Mouse (Mus musculus) kidney, adult 2 months (tissue): ENCODE measurements around the gene Gpr50. TPM values are rescaled to one million over a fixed set of nuclear protein-coding genes. Genes with fewer than 3 reads are reported as not detected.

Experiments
- DNase-seq: peaks from one replicate; pipeline ENCODE4 v3.0.0; 2021
- H3K27ac ChIP-seq: fragments of 200-500 bp; 2 replicates; pipeline ENCODE4 v1.5.1; 2012; ENCODE audit warnings: low read depth, low read length, control low read depth, inconsistent platforms; ENCODE audit not compliant: insufficient read depth
- H3K27me3 ChIP-seq: fragments of 200-500 bp; replicated peaks from 2 replicates; pipeline ENCODE4 v1.6.1; 2012; ENCODE audit warnings: mild to moderate bottlenecking, moderate library complexity, low read length, inconsistent platforms; ENCODE audit not compliant: control insufficient read depth, insufficient read depth
- H3K36me3 ChIP-seq: fragments of 200-500 bp; 2 replicates; pipeline ENCODE4 v1.6.1; 2012; ENCODE audit warnings: mild to moderate bottlenecking, moderate library complexity, low read length, inconsistent platforms; ENCODE audit not compliant: control insufficient read depth, insufficient read depth
- H3K4me1 ChIP-seq: fragments of 200-500 bp; 2 replicates; pipeline ENCODE4 v1.6.1; 2011; ENCODE audit warnings: low read length; ENCODE audit not compliant: control insufficient read depth, insufficient read depth
- H3K4me3 ChIP-seq: fragments of 200-500 bp; 2 replicates; pipeline ENCODE4 v1.5.1; 2011; ENCODE audit warnings: mild to moderate bottlenecking, low read depth, low read length, control low read depth; ENCODE audit not compliant: insufficient read depth
- CTCF ChIP-seq: fragments of 200-500 bp; conservative IDR thresholded peaks from 2 replicates; pipeline ENCODE4 v1.5.1; 2011; ENCODE audit warnings: low read depth, mild to moderate bottlenecking, control low read depth, low read length, moderate library complexity, mixed read lengths; ENCODE audit not compliant: insufficient read depth, insufficient read length
- POLR2A ChIP-seq: fragments of 200-500 bp; IDR thresholded peaks from one replicate; pipeline ENCODE4 v1.6.1; 2011; ENCODE audit warnings: low read depth, low read length, control low read depth
- WGBS: fragments of 180-500 bp; shearing (Covaris S2); methylation state at CpG from one replicate; pipeline ENCODE4 v1.1.7; 2018; 5-methylcytosine and 5-hydroxymethylcytosine counted together
- polyA plus RNA-seq: library from polyadenylated mRNA; depleted of rRNA; stranded (reverse); fragments of >200 nt; gene quantifications from 2 replicates; pipeline ENCODE4 v1.2.3, GENCODE M21; 2012

The Gpr50 gene
- polyA plus RNA-seq, 1 experiment = not detected

- Histone ChIP-seq H3K4me1 (no peaks in the 10 kb centered on the region), H3K27ac (no peak overlapping the region), H3K4me3 (no peak overlapping the region), H3K36me3 (no peaks in the 10 kb centered on the region), H3K27me3 (no peaks in the 10 kb centered on the region)
- no peak for DNase-seq
- no peak for TF ChIP-seq POLR2A
- 6% methylated on average over 1 of the region's 1 CpGs for WGBS
Observed at GRCm38 (mm10) chrX:71648434-71648833, 15.0 kb upstream of the Gpr50 start.

GRCm38 (mm10) chrX:71648848-71649454 is 14.5 kb upstream of the Gpr50 start:
- 41% methylated on average over 6 of the region's 6 CpGs for WGBS
- H3K36me3 ChIP-seq = no peaks in the 10 kb centered on the region
- TF ChIP-seq CTCF (peak; percentile 43), POLR2A (no peak)
- no peak overlapping the region for H3K27ac ChIP-seq
- no peaks in the 10 kb centered on the region for H3K4me1 ChIP-seq
- H3K4me3 ChIP-seq = no peak overlapping the region
- no peaks in the 10 kb centered on the region for H3K27me3 ChIP-seq
- DNase-seq = peak; percentile 44

GRCm38 (mm10) chrX:71649993-71650392 is 13.5 kb upstream of the Gpr50 start:
- peak; percentile 4 for DNase-seq
- Histone ChIP-seq H3K4me1 (no peaks in the 10 kb centered on the region), H3K27ac (no peak overlapping the region), H3K36me3 (no peaks in the 10 kb centered on the region), H3K27me3 (no peaks in the 10 kb centered on the region), H3K4me3 (no peak overlapping the region)
- TF ChIP-seq CTCF = no peak
- no peak for TF ChIP-seq POLR2A
- WGBS = 26% methylated on average over 8 of the region's 8 CpGs

- H3K36me3 ChIP-seq = no peaks in the 10 kb centered on the region
- no peak for TF ChIP-seq POLR2A
- TF ChIP-seq CTCF = no peak
- 5% methylated on average over 14 of the region's 14 CpGs for WGBS
- H3K27ac ChIP-seq = no peak overlapping the region
- no peak overlapping the region for H3K4me3 ChIP-seq
- no peaks in the 10 kb centered on the region for H3K4me1 ChIP-seq
- H3K27me3 ChIP-seq = no peaks in the 10 kb centered on the region; the same call in none of the 2 replicates
- DNase-seq = no peak
Observed at GRCm38 (mm10) chrX:71661794-71662193, 1.7 kb upstream of the Gpr50 start.

- no peak overlapping the region for H3K27ac ChIP-seq
- H3K4me3 ChIP-seq = peak overlapping the region; percentile 8; the same call in 1 of the 2 replicates
- H3K36me3 ChIP-seq = no peaks in the 10 kb centered on the region
- H3K4me1 ChIP-seq = no peaks in the 10 kb centered on the region
- TF ChIP-seq CTCF = no peak
- TF ChIP-seq POLR2A = no peak
- no peaks in the 10 kb centered on the region; the same call in none of the 2 replicates for H3K27me3 ChIP-seq
- DNase-seq = no peak
- WGBS = 3% methylated on average over 75 of the region's 76 CpGs
Observed at GRCm38 (mm10) chrX:71663871-71664687, 612 bp downstream of the Gpr50 start.

- Histone ChIP-seq H3K27ac (no peak overlapping the region), H3K27me3 (no peaks in the 10 kb centered on the region; the same call in none of the 2 replicates)
Observed at GRCm38 (mm10) chrX:71664688-71665026, 1.2 kb downstream of the Gpr50 start.

GRCm38 (mm10) chrX:71670254-71670653 is 6.8 kb downstream of the Gpr50 start:
- Histone ChIP-seq H3K27me3 (no peaks in the 10 kb centered on the region), H3K4me3 (no peak overlapping the region), H3K4me1 (no peaks in the 10 kb centered on the region), H3K36me3 (no peaks in the 10 kb centered on the region), H3K27ac (no peak overlapping the region)
- DNase-seq = no peak
- TF ChIP-seq POLR2A (no peak), CTCF (no peak)
- WGBS = 9% methylated on average over 6 of the region's 6 CpGs

More at GRCm38 (mm10) chrX:71664688-71665026, 1.2 kb downstream of the Gpr50 start:
- TF ChIP-seq CTCF (no peak), POLR2A (no peak)
- WGBS = 4% methylated on average over 15 of the region's 15 CpGs
- no peak for DNase-seq
- Histone ChIP-seq H3K36me3 (no peaks in the 10 kb centered on the region), H3K4me1 (no peaks in the 10 kb centered on the region), H3K4me3 (no peak overlapping the region)
